Mouse (Mus musculus) gastrocnemius, adult 8-10 months (tissue): ENCODE results near the gene Nek6. TPM values are rescaled to one million over a fixed set of nuclear protein-coding genes. Genes with fewer than 3 reads are reported as not detected.

Experiments used
- DNase-seq, 2 experiments: peaks; one replicate each; pipeline ENCODE4 v3.0.0; 2022; ENCODE audit warnings: low spot score in 2 of 2
- total RNA-seq, 4 experiments: library from RNA; stranded (reverse); gene quantifications; 2 replicates each; pipeline ENCODE4 v1.2.4; 2022

Gene Nek6
- total RNA-seq, 4 experiments from 2014 or later: 10.7 to 15.6 (median 14.1) TPM

GRCm38 (mm10) chr2:38578602-38579521 is 67.4 kb downstream of the Nek6 start:
- no peak for DNase-seq

GRCm38 (mm10) chr2:38579528-38579927 is 68.1 kb downstream of the Nek6 start:
- no peak for DNase-seq

- no peak for DNase-seq
Measured at GRCm38 (mm10) chr2:38583982-38584381, 72.5 kb downstream of the Nek6 start.

- no peak for DNase-seq
Measured at GRCm38 (mm10) chr2:38584514-38585378, 73.3 kb downstream of the Nek6 start.

- DNase-seq: no peak
Measured at GRCm38 (mm10) chr2:38585379-38585736, 73.9 kb downstream of the Nek6 start.

- no peak for DNase-seq
Measured at GRCm38 (mm10) chr2:38586733-38587132, 75.3 kb downstream of the Nek6 start.

- DNase-seq: no peak
Measured at GRCm38 (mm10) chr2:38591751-38592459, 80.5 kb downstream of the Nek6 start.

- DNase-seq: no peak
Measured at GRCm38 (mm10) chr2:38594874-38595273, 83.4 kb downstream of the Nek6 start.

- no peak for DNase-seq
Measured at GRCm38 (mm10) chr2:38597896-38598295, 86.5 kb downstream of the Nek6 start.

GRCm38 (mm10) chr2:38598395-38598794 is 87.0 kb downstream of the Nek6 start:
- DNase-seq: no peak

GRCm38 (mm10) chr2:38600842-38601241 is 89.4 kb downstream of the Nek6 start:
- no peak for DNase-seq

- DNase-seq: no peak
Measured at GRCm38 (mm10) chr2:38607716-38608115, 96.3 kb downstream of the Nek6 start.

GRCm38 (mm10) chr2:38608831-38609309 is 97.4 kb downstream of the Nek6 start:
- no peak for DNase-seq

GRCm38 (mm10) chr2:38609310-38609709 is 97.9 kb downstream of the Nek6 start:
- DNase-seq: no peak

GRCm38 (mm10) chr2:38610161-38610560 is 98.7 kb downstream of the Nek6 start:
- no peak for DNase-seq

- DNase-seq: no peak
Measured at GRCm38 (mm10) chr2:38612596-38612995, 101.2 kb downstream of the Nek6 start.

- no peak for DNase-seq
Measured at GRCm38 (mm10) chr2:38613576-38613975, 102.1 kb downstream of the Nek6 start.

GRCm38 (mm10) chr2:38614437-38614836 is 103.0 kb downstream of the Nek6 start:
- DNase-seq: no peak

GRCm38 (mm10) chr2:38616072-38616471 is 104.6 kb downstream of the Nek6 start:
- DNase-seq: no peak

- DNase-seq: no peak
Measured at GRCm38 (mm10) chr2:38616956-38617872, 105.8 kb downstream of the Nek6 start.
